Mouse (Mus musculus) ovary, adult 18-20 months (tissue): ENCODE data around the gene Babam2.

Source experiments
- DNase-seq: peaks from one replicate; pipeline ENCODE4 v3.0.0; 2022; ENCODE audit warnings: low spot score, mixed read lengths

The Babam2 gene

DNA sequence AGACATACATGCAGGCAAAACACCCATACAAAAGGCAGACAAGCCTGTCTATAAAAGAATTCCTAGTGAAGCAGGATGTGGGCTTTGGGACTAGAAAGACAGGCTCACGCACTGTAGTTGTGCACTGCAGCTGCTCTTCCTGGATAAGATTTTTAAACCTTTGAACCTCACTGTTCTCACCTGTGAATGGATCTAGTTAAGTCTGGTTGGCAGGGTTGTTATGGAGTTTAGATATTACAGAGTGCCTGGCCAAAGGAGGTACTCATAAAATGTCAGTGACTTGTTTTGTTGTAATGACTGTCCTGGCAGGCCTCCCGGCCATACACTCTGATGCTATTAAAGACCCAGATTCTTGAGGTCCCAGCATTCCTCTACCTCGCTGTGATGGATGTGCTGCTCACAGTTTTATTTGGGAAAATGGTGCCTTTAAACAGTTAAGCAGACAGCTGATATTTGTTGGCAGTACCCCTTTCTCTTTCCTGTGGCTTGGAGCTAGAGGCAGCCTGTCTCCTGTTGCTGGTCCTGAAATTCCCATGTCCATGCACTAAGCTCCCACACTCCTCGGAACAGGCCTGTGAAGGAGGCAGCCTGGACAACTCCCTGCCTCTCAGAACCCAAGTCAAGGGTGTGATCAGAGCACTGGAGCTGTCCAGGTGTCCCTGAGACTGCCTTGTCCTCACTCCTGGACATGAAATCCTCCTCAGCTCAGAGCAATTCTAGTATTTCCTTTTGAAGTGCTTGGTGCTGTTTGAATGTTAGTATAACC, 299.9 kb downstream of the Babam2 start:
- no peak for DNase-seq

DNA sequence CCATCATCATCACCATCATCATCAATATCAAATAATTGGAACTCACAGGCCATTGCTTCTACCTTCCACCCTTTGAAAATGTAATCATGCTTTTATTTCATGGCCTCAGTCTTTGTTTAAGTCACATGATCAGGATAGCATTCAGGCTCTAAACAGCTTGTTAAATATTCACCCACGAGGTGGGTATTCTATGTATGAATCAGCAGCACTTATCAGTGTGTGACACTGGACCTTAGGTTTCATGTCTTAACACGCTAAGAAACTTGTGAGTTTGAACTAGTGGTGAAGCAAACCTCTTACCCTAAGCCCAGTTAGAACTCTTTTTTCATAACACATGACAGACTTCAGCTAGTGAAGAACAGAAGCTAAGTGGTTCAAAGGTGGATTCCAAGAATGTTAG, 301.3 kb downstream of the Babam2 start:
- no peak for DNase-seq

DNA sequence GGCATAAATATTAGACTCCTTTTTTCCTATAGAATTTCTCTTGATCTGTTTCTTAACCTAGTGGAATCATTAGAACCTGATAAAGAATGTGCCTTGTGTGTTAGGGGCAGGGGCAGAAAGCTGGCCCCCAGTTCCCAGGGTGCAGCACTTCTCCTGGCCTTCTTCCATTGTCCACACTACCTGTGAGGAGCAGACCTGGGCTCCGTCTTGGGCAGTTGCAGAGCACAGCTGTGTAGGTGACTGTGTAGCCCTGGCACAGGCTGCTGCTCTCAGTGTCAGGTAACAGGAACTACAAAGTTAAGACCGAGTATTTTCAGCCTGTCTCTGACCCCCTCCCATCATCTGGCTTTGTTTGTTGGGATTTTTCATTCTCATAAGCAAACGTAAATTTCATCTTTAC, 302.6 kb downstream of the Babam2 start:
- DNase-seq: no peak

DNA sequence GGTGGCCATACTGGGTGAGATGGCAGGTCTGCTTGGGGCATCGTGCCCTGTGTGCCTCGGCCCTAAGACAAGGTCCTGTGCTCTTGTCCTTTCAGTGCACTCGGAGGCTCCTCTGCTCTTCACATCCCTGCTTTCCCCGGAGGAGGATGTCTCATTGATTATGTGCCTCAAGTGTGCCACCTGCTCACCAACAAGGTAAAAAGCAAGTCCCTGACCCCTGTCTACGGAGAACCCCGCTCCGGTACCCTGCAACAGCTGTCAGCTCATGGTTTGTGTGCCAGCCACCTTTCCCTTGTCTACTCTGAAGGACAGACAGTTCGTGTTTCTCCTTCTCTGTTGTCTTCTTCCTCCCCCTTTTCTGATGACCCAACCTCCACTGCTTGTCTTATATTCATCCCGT, 303.8 kb downstream of the Babam2 start:
- peak; percentile 25 for DNase-seq

DNA sequence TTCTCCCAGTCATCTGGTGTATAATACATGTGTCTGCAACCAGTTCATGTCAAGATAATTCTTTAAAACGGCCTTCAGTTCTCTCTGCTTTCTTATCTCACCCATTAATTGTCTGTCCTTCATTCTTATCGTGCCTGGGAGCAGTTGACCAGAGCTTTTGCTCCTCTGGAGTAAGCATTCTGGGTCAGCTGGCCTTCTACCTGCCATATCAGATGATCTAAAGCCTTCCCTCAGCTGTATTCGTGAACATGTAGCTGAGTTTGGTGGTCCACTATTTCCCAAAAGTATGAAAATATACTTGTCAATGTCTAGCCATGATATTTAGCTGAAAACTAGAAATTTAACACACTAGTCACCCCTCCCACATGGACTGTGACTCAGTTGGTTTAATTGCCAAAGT, 304.3 kb downstream of the Babam2 start:
- DNase-seq: peak; percentile 52

DNA sequence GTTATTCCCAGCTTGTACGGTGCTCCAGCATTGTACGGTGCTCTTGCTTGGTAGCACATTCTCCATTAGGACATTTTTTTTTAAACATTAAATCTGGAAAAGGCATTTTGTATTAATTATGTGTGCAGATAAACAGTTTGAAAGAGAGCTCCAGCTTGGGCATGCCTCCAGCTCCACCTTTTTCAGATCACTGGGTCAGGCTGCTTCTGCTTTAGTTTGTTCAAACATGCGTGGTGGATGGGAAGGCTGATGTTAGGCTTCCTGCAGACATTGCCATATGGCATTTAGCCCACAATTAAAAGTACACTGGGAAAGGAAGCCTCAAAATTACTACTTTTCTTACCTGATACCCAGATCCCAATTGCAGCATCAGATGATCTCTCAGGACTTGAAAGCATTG, 310.9 kb downstream of the Babam2 start:
- no peak for DNase-seq

DNA sequence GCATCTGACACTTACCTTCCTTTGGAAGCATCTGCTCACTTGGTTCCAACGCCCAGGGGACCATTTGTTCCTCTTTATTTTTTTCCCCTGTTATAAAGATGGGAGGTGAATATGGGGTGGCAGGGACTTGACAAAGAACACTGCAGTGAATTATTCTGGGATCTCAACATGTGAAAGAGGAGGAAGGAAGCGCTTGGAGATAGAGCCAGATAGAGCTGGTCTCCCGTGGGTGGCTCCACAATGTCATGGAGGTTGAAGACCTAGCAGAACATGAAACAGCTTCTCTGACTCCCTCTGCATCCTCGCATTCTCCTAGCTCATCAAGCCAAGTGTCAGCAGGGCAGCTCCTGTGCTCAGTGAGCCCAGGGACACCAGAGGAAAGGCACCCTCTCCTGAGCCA, 312.6 kb downstream of the Babam2 start:
- DNase-seq: no peak

DNA sequence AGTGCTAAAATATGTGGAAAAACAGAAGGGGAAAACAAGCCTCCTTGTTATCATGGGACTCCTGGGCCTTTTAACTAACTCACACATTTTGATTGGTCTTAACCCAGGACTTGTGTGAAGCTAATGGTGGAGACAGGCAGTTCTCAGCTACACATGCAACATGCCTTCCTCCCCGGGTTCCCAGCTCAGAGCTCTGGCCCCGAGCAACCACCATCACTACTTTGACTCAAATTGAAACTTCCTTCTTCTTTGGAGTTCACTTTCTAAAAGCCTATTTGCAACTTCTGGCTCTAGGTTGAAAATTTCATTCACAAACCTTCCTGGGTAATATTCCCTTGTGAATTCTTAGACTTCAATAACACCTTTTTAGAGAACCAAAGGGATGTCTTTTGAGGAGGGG, 315.6 kb downstream of the Babam2 start:
- DNase-seq: no peak

DNA sequence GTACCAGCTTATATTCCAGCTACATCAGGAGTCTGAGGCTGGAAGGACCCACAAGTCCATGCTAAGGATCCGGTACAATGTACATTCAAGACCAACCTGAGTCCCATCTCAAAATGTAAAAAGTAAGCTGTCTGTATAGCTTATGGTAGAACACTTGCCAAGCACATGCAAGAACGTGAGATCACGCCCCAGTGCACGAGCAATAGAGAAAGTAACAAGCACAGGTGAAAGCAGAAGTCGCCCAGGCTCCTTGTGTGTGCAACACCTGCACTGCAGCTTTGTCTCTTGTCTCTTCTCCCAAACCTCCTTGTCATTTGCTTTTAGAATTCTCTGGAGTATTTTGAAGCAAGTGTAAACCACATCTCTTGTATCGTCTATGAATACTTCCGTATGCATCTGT, 317.3 kb downstream of the Babam2 start:
- no peak for DNase-seq

DNA sequence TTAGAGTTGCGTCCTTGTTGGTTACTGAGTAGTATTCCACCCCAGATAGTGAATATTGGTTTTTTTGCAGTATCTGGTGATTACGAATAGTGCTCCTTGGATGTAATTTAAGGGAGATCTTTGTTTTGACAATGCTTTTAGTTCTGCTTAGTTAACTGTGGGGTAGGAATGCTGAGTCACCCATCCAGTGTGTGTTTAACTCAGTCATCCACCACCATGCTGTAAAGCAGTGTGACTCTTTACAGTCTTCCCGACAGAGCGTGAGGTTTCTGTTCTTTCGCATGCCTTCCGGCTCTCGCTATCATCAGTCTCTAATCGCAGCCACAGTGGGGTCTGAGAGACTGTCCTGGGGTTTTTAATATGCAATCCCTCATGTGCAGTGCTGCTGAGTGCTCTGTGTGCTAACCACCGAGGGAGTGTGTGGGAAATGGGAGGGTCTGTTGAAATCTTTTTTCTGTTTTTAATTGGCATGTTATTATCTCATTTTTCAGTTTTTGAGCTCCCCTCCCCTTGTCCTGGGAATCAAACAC, 318.5 kb downstream of the Babam2 start:
- no peak for DNase-seq

DNA sequence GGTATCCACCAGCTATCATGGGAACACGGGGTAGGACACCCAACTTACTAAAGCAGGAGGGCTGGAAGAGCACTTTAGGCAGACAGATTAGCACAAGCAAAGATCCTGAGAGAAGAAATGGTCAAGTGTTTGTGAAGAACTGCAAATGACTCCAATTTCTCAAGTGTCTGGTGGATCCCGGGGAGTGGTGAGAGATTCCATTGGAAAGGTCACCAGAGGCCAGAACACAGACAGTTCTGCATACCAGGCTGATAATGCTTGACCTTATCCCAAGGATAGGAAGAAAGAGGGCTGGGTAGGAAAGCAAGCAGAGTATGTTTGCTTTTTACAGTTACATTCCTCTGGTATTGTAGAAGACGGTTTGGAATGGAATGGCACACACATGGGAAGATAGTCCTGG, 320.2 kb downstream of the Babam2 start:
- DNase-seq: peak; percentile 40

DNA sequence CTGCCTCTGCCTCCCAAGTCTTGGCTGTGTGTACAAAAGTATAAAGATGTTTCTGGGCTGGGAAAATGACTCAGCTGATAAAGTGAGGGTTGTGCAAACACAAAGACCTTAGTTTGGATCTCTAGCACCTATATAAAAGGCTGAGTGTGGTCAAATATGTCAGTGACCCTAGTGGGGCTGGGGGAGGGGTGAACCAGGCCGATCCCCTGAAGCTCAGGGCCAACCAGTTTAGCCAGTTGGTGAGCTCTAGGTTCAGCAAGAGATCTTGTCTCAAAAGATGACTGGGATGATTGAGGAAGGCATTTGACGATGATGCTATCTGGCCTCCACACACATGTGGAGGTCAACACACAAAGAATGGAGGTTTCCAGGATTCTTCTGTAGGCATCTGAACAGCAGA, 320.8 kb downstream of the Babam2 start:
- DNase-seq: no peak

DNA sequence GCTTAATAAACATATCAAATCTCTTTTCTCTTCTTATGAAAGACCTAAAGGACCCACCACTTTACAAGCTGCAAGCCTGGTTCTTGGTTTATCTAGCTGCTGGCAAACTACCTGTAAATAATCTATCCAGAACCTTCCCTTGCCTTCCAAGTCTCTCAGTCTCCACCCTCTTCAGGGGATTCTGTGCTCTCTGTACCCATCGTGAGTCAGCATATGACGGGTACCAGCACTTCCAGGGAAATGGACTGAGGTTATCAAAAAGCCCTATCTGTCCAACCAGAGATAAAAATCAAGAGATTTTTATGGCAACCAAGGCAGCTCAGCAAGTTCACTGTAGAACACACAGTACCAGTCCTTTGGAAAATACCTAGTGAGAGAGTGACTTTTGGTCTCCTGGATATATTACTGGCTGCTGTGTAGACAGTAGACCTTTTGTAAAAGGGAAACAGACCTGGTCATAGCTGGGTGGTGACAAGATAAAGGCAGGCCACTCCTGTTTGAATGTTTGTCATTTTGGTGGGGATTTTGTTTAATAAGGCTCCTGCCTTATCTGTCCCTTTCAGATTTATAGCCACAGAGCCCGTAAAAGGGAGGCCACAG, 332.4 kb downstream of the Babam2 start:
- DNase-seq: no peak

DNA sequence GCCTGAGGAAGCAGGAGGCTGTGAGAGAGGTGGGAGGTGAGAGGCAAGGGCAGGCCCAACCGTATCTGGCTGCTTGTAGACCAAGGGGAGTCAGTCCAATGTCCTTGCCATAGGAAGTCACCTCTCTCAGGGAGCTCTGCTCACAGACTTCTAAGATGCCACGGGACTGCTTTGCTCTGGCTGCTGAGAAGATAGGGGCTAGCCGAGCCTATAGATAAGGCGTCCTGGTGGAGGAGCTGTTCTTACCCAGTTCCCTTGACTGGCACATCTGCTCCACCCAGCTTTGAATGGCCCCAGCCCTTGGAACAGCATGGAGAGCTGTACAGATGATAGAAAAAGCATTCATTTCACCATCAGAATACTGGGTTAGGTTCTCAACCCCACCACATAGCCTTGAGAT, 335.7 kb downstream of the Babam2 start:
- no peak for DNase-seq

DNA sequence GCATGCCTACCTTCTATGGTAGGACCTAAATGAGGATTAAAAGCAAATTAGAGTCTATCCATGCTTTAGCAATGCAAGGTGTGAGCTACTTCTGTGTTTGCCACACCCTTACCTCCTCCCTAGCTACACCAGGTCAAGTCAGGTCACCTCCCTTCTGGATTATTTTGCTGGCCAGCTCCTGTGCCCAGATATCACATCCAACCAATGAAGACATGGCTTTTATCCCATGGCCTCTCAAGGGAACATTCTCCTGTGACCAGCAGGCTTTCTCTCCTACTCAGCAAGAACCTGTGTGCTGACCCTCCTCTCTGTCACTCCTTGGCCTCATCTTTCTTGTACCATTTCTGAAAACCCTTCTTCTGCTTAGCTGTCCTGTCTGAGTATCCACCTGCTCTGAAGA, 336.1 kb downstream of the Babam2 start:
- DNase-seq: no peak

DNA sequence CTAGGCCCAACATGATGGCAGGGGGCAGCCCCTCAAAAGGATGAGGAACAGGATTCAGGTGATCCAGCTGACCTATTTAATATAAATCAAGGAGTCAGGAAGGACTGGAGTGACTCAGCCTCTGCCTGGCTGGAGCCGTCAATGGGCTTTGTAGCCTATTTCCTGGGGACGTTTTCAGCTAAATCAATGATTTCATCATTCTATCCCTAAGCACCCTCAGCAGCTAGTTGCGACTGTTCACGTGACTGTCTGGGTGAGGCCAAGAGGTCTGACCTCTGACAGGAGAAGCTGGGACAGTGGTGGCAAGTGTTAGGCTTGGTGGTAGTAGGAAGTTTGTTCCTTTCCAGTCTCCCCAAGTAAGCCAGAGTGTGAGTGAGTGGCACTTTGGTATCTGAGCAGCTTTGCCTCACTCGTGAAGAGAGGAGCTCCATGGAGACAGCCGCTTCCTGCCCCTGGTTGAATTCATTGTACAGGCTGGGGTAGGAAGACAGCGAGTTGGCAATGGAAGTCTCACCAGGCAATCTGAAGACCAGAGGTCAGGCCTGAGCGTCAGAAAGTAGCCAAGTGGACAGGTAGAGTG, 337.1 kb downstream of the Babam2 start:
- no peak for DNase-seq

DNA sequence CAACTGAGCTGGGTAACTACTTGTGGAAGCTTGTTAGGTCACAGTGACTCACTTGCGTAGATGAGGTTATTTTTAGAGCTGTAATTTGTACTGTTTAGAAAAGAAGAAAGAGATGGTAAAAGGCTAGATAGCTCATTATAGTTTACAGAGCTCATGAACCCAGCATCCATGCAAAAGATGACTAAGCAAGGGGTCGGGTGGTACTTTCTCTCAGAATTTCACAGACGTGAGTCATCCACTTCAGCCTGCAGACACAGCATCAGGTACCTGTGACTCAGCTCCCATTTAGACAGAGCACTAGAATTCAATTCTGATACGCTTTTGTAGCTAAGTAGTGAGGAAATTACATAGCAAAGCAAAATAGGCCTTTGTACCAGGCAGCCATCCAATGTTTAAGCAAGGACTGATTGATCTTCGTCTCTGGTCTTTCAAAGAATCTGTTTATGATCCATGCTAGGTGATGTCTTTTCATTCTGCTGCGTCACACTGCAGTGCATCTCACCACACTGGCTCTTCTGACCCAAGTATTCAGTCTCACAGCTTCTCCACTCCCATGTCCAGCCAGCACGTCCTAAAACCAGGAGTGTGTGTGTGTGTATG, 338.3 kb downstream of the Babam2 start:
- DNase-seq: no peak

DNA sequence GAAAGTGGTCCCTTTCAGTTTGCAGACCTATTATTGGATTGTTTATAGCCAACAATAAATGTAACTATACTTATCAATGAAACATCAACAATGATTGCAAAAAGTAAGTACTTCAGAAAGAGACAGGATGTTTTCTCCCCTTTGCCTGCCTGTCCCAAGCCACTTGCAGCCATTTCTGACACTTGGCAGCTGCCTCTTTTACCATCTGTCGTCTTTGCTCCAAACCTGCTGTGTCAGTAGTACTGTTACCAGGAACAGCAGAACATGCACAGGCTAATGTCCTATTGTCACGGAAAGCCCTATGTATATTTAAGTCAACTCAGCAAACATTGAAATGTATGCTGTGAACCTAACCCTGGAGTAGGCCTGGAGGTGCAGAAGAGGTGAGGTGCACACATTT, 339.4 kb downstream of the Babam2 start:
- no peak for DNase-seq

DNA sequence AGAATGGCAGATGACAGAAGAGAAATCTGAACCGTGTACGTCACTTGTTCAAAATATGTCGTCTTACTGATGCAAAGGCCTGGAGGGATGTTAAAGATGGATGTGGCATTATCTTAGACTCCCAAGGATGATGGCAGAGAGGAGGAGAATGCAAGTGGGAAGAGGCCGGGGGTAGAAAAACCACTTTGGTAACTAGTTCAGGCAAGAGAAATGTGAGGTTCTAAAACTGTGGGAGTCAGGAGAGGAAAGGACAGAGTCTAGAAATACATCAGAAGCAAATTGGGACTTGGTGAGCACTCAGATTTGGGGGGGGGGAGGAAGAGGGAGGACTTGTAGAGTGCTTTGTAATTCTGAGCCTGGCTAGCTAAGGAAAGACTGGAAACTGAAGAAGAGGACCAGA, 340.1 kb downstream of the Babam2 start:
- no peak for DNase-seq

DNA sequence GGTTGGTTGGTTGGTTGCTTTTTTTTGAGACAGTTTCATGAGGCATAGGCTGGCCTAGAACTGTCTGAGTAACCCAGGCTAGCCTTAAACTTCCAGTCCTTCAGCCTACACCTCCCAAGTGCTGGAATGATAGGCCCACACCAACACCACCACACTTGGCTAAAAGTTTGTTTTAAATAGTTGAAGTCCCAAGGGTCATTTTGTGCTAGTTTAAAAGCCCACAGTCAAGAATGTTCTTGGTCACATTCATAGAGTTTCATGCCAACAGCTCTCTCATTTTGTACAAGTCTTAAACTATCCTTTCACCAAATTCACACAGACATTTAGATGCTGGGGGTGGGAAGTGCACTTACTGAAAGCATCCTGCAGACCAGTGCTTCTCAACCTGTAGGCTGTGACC, 341.5 kb downstream of the Babam2 start:
- no peak for DNase-seq

DNA sequence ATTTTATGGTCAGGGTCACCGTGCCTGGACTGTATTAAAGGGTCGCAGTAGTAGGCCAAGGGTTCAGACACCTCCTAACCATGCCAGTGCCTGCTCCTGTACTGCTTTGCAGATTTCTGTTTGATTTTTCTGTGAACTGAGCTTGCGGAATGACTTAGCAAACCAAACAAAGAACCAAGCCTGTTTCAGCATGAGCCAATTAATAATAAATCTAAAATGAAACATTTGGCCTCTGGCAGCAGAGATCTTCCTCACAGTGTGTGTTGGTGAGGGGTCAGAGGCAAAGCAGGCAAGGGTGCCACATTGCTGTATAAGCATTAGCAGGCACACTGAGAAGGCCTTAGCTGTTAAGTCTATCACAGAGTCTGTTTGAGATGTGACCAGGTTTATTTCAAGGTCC, 342.0 kb downstream of the Babam2 start:
- no peak for DNase-seq

DNA sequence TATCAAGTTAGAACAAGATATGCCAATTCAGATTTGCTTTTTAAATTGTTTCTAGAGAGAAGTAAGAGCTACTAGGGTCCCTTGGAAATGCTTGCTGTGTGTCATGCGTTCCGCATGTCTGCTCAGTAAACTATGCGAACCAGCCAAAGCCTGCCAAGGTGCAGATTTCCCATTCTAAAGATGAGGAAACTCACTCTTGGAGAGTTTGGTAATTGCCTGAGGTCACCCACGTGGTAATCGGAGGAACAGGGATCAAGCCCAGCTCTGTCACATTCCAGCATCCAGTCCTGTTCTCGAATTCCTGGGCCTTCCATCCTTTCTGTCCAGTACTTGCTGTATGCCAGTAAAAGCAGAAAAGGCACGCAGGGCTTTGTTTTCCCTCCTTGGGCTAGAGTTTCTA, 345.7 kb downstream of the Babam2 start:
- no peak for DNase-seq

DNA sequence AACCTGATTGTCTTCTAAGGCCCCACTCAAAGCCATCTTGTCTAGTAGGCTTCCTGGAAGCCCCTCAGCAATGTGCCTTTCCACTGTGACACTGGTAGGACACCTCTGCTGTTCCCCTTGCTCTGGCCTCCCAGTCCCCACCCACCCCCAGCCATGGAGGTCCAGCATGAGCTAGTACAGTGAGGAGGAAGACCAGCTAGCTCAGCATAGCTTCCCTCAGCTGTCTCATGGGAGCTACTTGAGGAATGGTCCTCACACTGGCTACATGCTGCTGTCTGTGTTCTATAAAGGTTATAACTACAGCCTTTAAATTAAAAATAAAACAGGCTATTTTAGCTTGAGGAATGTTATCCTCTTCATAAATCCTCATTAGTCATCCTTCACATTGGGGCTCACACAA, 346.5 kb downstream of the Babam2 start:
- no peak for DNase-seq
